Mouse (Mus musculus): ENCODE data around the gene Try4. TPM values are rescaled to one million over a fixed set of nuclear protein-coding genes. Genes with fewer than 3 reads are reported as not detected.

Try4 gene
- polyA plus RNA-seq, 1 experiment from 2014 or later, result not detected

Other genes with a start within 250 kb of the Try4 start
- not detected in 2 replicates for gene Try5, start 14.6 kb downstream of the Try4 start, polyA plus RNA-seq (2015; fragmentation: Nextera tagmentation; extraction: Ambion mirVana)
- not detected in 2 replicates for gene Try10, start 51.8 kb downstream of the Try4 start, polyA plus RNA-seq (2015; fragmentation: Nextera tagmentation; extraction: Ambion mirVana)
- not detected in 2 replicates for gene Prss3, start 75.4 kb downstream of the Try4 start, polyA plus RNA-seq (2015; fragmentation: Nextera tagmentation; extraction: Ambion mirVana)
- not detected in 2 replicates for gene Gm5771, start 90.1 kb downstream of the Try4 start, polyA plus RNA-seq (2015; fragmentation: Nextera tagmentation; extraction: Ambion mirVana)
- not detected in 2 replicates for gene Gm10334, start 143.9 kb downstream of the Try4 start, polyA plus RNA-seq (2015; fragmentation: Nextera tagmentation; extraction: Ambion mirVana)
- gene Prss1, start 156.7 kb downstream of the Try4 start, polyA plus RNA-seq (2015; fragmentation: Nextera tagmentation; extraction: Ambion mirVana), result not detected in 2 replicates
- not detected in 2 replicates for gene Prss2, start 219.5 kb downstream of the Try4 start, polyA plus RNA-seq (2015; fragmentation: Nextera tagmentation; extraction: Ambion mirVana)